Mouse (Mus musculus) hindbrain, postnatal 0 days (tissue): Measurements from ENCODE around the gene Cflar. TPM values are rescaled to one million over a fixed set of nuclear protein-coding genes. Genes with fewer than 3 reads are reported as not detected.
A peak's percentile ranks its signal among the peaks of the same experiment; 100 is the strongest.
"Not testable (repeated sequence)": the region's sequence is repeated elsewhere in the genome, so short reads cannot be mapped to it uniquely, and the experiment has no call there.

ENCODE experiments used
- ATAC-seq: fragments of 200-750 bp; cut with Nextera tagmentation; 2 replicates; pipeline ENCODE4 v1.8.0; 2017; ENCODE audit warnings: mild to moderate bottlenecking, moderate TSS enrichment, moderate library complexity
- DNase-seq: peaks from one replicate; pipeline ENCODE4 v3.0.0-alpha.2; 2015; ENCODE audit warnings: low spot score
- H3K27ac ChIP-seq: fragments of 300-500 bp; sonication (generic); 2 replicates; pipeline ENCODE4 v1.5.1; 2014; ENCODE audit warnings: mild to moderate bottlenecking
- H3K27me3 ChIP-seq: fragments of 300-500 bp; sonication (generic); 2 replicates; pipeline ENCODE4 v1.6.1; 2014; ENCODE audit warnings: low read length, mixed read lengths; ENCODE audit not compliant: insufficient read depth
- H3K36me3 ChIP-seq: fragments of 300-500 bp; sonication (generic); 2 replicates; pipeline ENCODE4 v1.6.1; 2014; ENCODE audit warnings: low read length, mixed read lengths; ENCODE audit not compliant: insufficient read depth
- H3K4me1 ChIP-seq: fragments of 300-500 bp; sonication (generic); 2 replicates; pipeline ENCODE4 v1.6.1; 2014; ENCODE audit warnings: antibody characterized with exemption, low read length, mixed read lengths; ENCODE audit not compliant: insufficient read depth
- H3K4me2 ChIP-seq: fragments of 300-500 bp; sonication (generic); 2 replicates; pipeline ENCODE4 v1.6.1; 2014; ENCODE audit warnings: low read depth, mild to moderate bottlenecking, low read length, moderate library complexity, mixed read lengths
- H3K4me3 ChIP-seq: fragments of 300-500 bp; sonication (generic); 2 replicates; pipeline ENCODE4 v1.5.1; 2014; ENCODE audit warnings: low read length
- H3K9ac ChIP-seq: fragments of 300-500 bp; sonication (generic); replicated peaks from 2 replicates; pipeline ENCODE4 v1.6.1; 2014; ENCODE audit warnings: mild to moderate bottlenecking, low read length, moderate library complexity, mixed read lengths
- H3K9me3 ChIP-seq: fragments of 300-500 bp; sonication (generic); 2 replicates; pipeline ENCODE4 v1.6.1; 2016; ENCODE audit warnings: low read length, mixed read lengths
- CTCF ChIP-seq: IDR thresholded peaks from 2 replicates; pipeline ENCODE4 v1.5.1; 2016; ENCODE audit warnings: antibody characterized with exemption, control low read depth, low read depth
- WGBS: fragments of 180-500 bp; shearing (Covaris S2); extraction: QIAGEN DNeasy Blood & Tissue Kit; methylation state at CpG from one replicate; pipeline ENCODE4 v1.1.7; 2014; 5-methylcytosine and 5-hydroxymethylcytosine counted together
- polyA plus RNA-seq: library from polyadenylated mRNA; unstranded; fragments of >200 nt; fragmentation: Nextera tagmentation; extraction: Ambion mirVana; gene quantifications from 2 replicates; pipeline ENCODE4 v1.2.1, GENCODE M21; 2015
- total RNA-seq: library from RNA; depleted of rRNA; stranded (reverse); fragments of >200 nt; gene quantifications from 2 replicates; pipeline ENCODE4 v1.2.3, GENCODE M21; 2014

Gene Cflar
- total and polyA plus RNA-seq, 2 experiments from 2014 or later, result 22.4 to 24.4 TPM

- Histone ChIP-seq H3K4me1 (no peaks in the 10 kb centered on the region), H3K27me3 (no peaks in the 10 kb centered on the region), H3K27ac (no peak overlapping the region), H3K4me2 (no peak overlapping the region), H3K9me3 (no peaks in the 10 kb centered on the region), H3K9ac (no peak overlapping the region), H3K36me3 (no peaks in the 10 kb centered on the region), H3K4me3 (no peak overlapping the region)
- TF ChIP-seq CTCF, result peak; percentile 63
- ATAC-seq (peak; percentile 38; the same call in 1 of the 2 replicates), DNase-seq (peak; percentile 68)
- WGBS, result 91% methylated on average over 1 of the region's 1 CpGs
Observed at GRCm38 (mm10) chr1:58677575-58677974, 33.7 kb upstream of the Cflar start.

- not testable (repeated sequence) for H3K36me3 ChIP-seq, H3K4me1 ChIP-seq, H3K27me3 ChIP-seq, H3K27ac ChIP-seq, H3K4me3 ChIP-seq, H3K9me3 ChIP-seq, ATAC-seq, H3K4me2 ChIP-seq, H3K9ac ChIP-seq, DNase-seq
- 73% methylated on average over 5 of the region's 5 CpGs for WGBS
Observed at GRCm38 (mm10) chr1:58678412-58678811, 32.9 kb upstream of the Cflar start.

- 81% methylated on average over 1 of the region's 1 CpGs for WGBS
- H3K27ac ChIP-seq, result no peak overlapping the region
Observed at GRCm38 (mm10) chr1:58689426-58689825, 21.9 kb upstream of the Cflar start.

GRCm38 (mm10) chr1:58690006-58690744 lies 21.1 kb upstream of the Cflar start:
- no peaks in the 10 kb centered on the region for H3K36me3 ChIP-seq
- 64% methylated on average over 6 of the region's 6 CpGs for WGBS
- H3K4me1 ChIP-seq, result no peaks in the 10 kb centered on the region
- no peak overlapping the region for H3K9ac ChIP-seq
- DNase-seq, result no peak
- no peak for TF ChIP-seq CTCF
- H3K9me3 ChIP-seq, result no peaks in the 10 kb centered on the region
- no peak overlapping the region for H3K4me2 ChIP-seq
- H3K4me3 ChIP-seq, result no peak overlapping the region
- no peaks in the 10 kb centered on the region for H3K27me3 ChIP-seq
- ATAC-seq, result no peak
- H3K27ac ChIP-seq, result no peak overlapping the region

More at GRCm38 (mm10) chr1:58689426-58689825, 21.9 kb upstream of the Cflar start:
- ATAC-seq (no peak), DNase-seq (no peak)
- H3K9me3 ChIP-seq, result no peaks in the 10 kb centered on the region
- no peaks in the 10 kb centered on the region for H3K4me1 ChIP-seq
- no peak overlapping the region for H3K4me3 ChIP-seq
- H3K4me2 ChIP-seq, result no peak overlapping the region
- no peaks in the 10 kb centered on the region for H3K27me3 ChIP-seq
- no peak for TF ChIP-seq CTCF
- H3K36me3 ChIP-seq, result no peaks in the 10 kb centered on the region
- no peak overlapping the region for H3K9ac ChIP-seq

- H3K9ac ChIP-seq, H3K4me2 ChIP-seq, H3K27me3 ChIP-seq, H3K4me3 ChIP-seq, H3K36me3 ChIP-seq, H3K4me1 ChIP-seq, H3K27ac ChIP-seq, H3K9me3 ChIP-seq, ATAC-seq, DNase-seq: not testable (repeated sequence)
- WGBS, result 75% methylated on average over 2 of the region's 3 CpGs
Observed at GRCm38 (mm10) chr1:58690834-58691488, 20.3 kb upstream of the Cflar start.

- H3K9ac ChIP-seq, H3K36me3 ChIP-seq, H3K27me3 ChIP-seq, DNase-seq, ATAC-seq, H3K27ac ChIP-seq, H3K9me3 ChIP-seq, H3K4me1 ChIP-seq, H3K4me3 ChIP-seq, H3K4me2 ChIP-seq: not testable (repeated sequence)
- WGBS, result 43% methylated on average over 1 of the region's 1 CpGs
Observed at GRCm38 (mm10) chr1:58691718-58692117, 19.6 kb upstream of the Cflar start.

- no peak overlapping the region for H3K9ac ChIP-seq
- no peak for TF ChIP-seq CTCF
- H3K4me1 ChIP-seq, result no peaks in the 10 kb centered on the region
- H3K4me3 ChIP-seq, result no peak overlapping the region
- no peak overlapping the region for H3K4me2 ChIP-seq
- H3K27me3 ChIP-seq, result no peaks in the 10 kb centered on the region
- WGBS, result 80% methylated on average over 1 of the region's 1 CpGs
- DNase-seq, result no peak
- no peak overlapping the region for H3K27ac ChIP-seq
- H3K36me3 ChIP-seq, result no peaks in the 10 kb centered on the region
- ATAC-seq, result no peak
- no peaks in the 10 kb centered on the region for H3K9me3 ChIP-seq
Observed at GRCm38 (mm10) chr1:58693696-58694095, 17.6 kb upstream of the Cflar start.

GRCm38 (mm10) chr1:58695810-58696209 lies 15.5 kb upstream of the Cflar start, which contains the start of gene Als2cr12:
Gene Als2cr12, minus strand, starts transcription at chr1:58695989.
- not testable (repeated sequence) for H3K9ac ChIP-seq, H3K9me3 ChIP-seq, H3K36me3 ChIP-seq, H3K4me2 ChIP-seq, ATAC-seq, DNase-seq, H3K4me3 ChIP-seq, H3K27me3 ChIP-seq, H3K4me1 ChIP-seq, H3K27ac ChIP-seq
- WGBS, result 88% methylated on average over 4 of the region's 4 CpGs
